Mouse (Mus musculus) neural tube, embryonic 12.5 days (tissue): ENCODE data around the gene Tspyl3. TPM values are rescaled to one million over a fixed set of nuclear protein-coding genes. Genes with fewer than 3 reads are reported as not detected.

Experiments
- ATAC-seq: fragments of 200-750 bp; cut with Nextera tagmentation; 2 replicates; pipeline ENCODE4 v1.8.0; 2017; ENCODE audit warnings: low read depth, mild to moderate bottlenecking, moderate TSS enrichment, moderate library complexity; ENCODE audit not compliant: low FRiP score
- H3K27ac ChIP-seq: fragments of 300-500 bp; sonication (generic); 2 replicates; pipeline ENCODE4 v1.5.1; 2016
- H3K27me3 ChIP-seq: fragments of 300-500 bp; sonication (generic); replicated peaks from 2 replicates; pipeline ENCODE4 v1.6.1; 2016; ENCODE audit warnings: mild to moderate bottlenecking
- H3K36me3 ChIP-seq: fragments of 300-500 bp; sonication (generic); 2 replicates; pipeline ENCODE4 v1.6.1; 2016; ENCODE audit warnings: mild to moderate bottlenecking
- H3K4me1 ChIP-seq: fragments of 300-500 bp; sonication (generic); 2 replicates; pipeline ENCODE4 v1.6.1; 2016
- H3K4me2 ChIP-seq: fragments of 300-500 bp; sonication (generic); replicated peaks from 2 replicates; pipeline ENCODE4 v1.6.1; 2016; ENCODE audit warnings: mild to moderate bottlenecking
- H3K4me3 ChIP-seq: fragments of 300-500 bp; sonication (generic); 2 replicates; pipeline ENCODE4 v1.5.1; 2016
- H3K9ac ChIP-seq: fragments of 300-500 bp; sonication (generic); 2 replicates; pipeline ENCODE4 v1.6.1; 2016; ENCODE audit warnings: mild to moderate bottlenecking
- H3K9me3 ChIP-seq: fragments of 300-500 bp; sonication (generic); 2 replicates; pipeline ENCODE4 v1.6.1; 2016; ENCODE audit warnings: mild to moderate bottlenecking
- WGBS: fragments of 180-500 bp; shearing (Covaris S2); methylation state at CpG from one replicate; pipeline ENCODE4 v1.1.7; 2016; 5-methylcytosine and 5-hydroxymethylcytosine counted together
- polyA plus RNA-seq: library from polyadenylated mRNA; unstranded; fragments of >200 nt; fragmentation: Nextera tagmentation; extraction: Ambion mirVana; gene quantifications from 2 replicates; pipeline ENCODE4 v1.2.1, GENCODE M21; 2016

Tspyl3 gene
- polyA plus RNA-seq, 1 experiment from 2014 or later: 12.5 TPM

DNA sequence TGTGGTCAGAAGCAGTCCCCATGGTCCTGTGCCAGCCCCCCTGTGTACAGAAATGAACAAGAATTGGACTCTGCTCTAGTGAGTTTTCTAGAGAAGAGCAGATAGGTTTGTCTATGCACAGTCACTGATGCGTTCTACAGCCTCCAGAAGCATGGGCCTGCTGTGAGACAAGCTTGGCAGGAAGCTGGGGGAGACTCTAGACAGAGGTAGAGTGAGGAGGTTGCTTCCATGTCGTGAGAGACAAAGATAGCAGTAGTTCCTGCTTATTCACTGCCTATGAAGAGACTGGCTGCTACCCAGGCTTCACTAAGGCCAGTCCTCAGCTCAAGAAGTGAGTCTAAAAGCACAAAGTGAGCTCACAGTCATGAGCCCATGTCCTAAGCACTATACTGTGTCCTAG lies 34.0 kb downstream of the Tspyl3 start:
- Histone ChIP-seq H3K36me3 (peaks cover 90% of the 10 kb centered on the region), H3K27ac (no peak overlapping the region), H3K4me1 (no peaks in the 10 kb centered on the region), H3K4me2 (no peak overlapping the region), H3K27me3 (no peaks in the 10 kb centered on the region), H3K9me3 (no peaks in the 10 kb centered on the region), H3K4me3 (no peak overlapping the region), H3K9ac (no peak overlapping the region)
- 80% methylated on average over 2 of the region's 2 CpGs for WGBS
- ATAC-seq: no peak

DNA sequence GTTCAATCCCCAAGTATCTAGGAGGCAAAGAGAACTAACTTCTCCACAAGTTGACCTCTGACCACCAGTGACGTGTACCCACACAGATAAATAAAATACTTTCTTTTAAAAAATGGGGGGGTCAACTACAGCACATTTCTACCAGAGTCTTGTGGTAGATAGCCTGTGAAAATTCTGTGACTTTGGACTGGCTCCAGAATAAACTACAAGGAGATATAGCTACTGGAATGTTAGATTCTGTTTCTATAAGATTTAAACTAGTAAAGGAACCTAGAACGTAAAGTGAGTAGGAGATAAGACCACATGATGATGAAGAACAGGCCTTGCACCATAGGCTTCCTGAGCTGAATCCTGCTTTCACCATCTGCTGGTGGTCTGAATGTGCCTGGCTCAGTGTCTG lies 37.4 kb downstream of the Tspyl3 start:
- no peak overlapping the region for H3K9ac ChIP-seq
- H3K4me3 ChIP-seq: no peak overlapping the region
- no peak overlapping the region for H3K4me2 ChIP-seq
- WGBS: 90% methylated on average over 2 of the region's 2 CpGs
- no peaks in the 10 kb centered on the region for H3K9me3 ChIP-seq
- H3K27me3 ChIP-seq: no peaks in the 10 kb centered on the region
- no peak for ATAC-seq
- no peak overlapping the region for H3K27ac ChIP-seq
- H3K4me1 ChIP-seq: no peaks in the 10 kb centered on the region
- H3K36me3 ChIP-seq: peaks cover 95% of the 10 kb centered on the region

DNA sequence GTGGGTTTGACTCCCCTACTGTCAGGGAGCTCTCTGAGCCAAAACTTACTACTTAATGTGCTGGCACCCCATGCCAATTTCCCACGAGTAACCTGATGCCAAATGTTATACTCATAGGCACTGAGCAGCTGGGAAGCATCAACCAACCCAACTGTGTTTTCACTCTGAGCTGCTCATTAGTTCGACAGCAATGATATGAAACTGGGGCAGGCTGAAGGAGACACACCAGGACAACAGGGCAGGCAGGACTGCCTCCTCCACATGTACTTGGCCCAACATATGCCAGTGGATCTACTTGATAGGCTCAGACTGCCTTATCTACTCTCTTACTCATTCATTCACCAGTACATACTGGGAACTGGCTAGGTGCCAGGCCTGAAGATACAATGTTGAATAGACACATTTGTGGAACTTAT lies 39.1 kb downstream of the Tspyl3 start:
- Histone ChIP-seq H3K9ac (no peak overlapping the region), H3K27ac (no peak overlapping the region), H3K4me1 (no peaks in the 10 kb centered on the region), H3K9me3 (no peaks in the 10 kb centered on the region), H3K4me3 (no peak overlapping the region), H3K4me2 (no peak overlapping the region), H3K27me3 (no peaks in the 10 kb centered on the region), H3K36me3 (peaks cover 95% of the 10 kb centered on the region)
- ATAC-seq: no peak
- WGBS: 85% methylated on average over 2 of the region's 2 CpGs

DNA sequence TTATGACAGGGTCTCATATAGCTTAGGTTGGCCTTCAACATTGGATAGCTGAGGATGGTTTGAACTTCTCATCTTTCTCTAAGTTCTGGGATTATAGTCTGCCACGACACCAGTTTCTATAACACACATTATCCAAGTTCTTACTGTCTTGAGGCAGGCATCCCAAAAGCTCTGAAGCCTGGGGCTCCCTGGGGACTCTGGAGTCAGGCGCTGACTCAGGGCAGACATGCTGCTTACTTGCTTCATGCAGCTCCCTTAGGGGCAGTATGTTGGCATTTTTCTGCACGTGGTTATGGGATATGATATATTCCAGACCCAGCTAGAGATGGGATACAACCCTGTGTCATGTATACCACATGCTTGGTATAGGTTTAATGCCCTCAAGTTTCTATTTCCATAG lies 45.3 kb downstream of the Tspyl3 start:
- no peak overlapping the region for H3K27ac ChIP-seq
- no peak overlapping the region for H3K9ac ChIP-seq
- no peaks in the 10 kb centered on the region for H3K27me3 ChIP-seq
- no peak overlapping the region for H3K4me2 ChIP-seq
- H3K9me3 ChIP-seq: no peaks in the 10 kb centered on the region
- no peak for ATAC-seq
- H3K36me3 ChIP-seq: peaks cover 53% of the 10 kb centered on the region
- WGBS: 86% methylated on average over 3 of the region's 3 CpGs
- no peak overlapping the region for H3K4me3 ChIP-seq
- H3K4me1 ChIP-seq: no peaks in the 10 kb centered on the region

DNA sequence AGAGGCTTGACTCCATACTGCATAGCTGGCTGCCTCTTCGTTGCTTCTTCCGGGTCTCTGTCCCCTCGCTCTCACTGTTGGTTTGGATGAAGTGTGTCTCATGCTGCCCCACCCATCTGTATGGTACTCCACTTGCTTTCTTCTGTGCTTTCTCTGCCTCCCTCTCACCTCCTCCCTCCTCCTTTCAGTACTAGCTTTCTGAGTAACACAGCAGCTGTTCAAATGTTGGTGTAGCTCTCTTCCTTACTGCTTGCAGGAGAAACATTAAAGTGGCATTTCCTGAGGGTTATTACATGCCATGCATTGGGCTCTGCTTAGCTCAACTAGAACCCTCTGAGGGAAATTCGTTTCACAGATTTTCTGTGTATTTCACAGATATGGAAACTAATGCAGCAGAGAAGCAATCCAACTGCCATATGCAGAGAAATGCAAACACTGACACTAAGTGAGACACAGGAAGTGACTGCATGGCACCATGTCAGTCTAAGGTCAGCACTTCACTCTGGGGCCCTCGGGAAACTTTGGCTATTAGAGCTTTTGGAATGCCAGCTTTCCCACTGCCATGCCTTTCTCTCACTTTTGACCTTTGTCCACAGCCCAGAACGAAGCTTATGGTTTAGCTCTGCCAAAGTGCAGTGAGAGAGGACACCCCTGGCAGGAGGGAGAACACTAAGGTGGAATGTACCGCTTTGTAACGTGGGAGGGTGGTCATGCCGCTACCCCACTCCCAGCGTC lies 45.9 kb downstream of the Tspyl3 start:
- WGBS: 86% methylated on average over 10 of the region's 10 CpGs

DNA sequence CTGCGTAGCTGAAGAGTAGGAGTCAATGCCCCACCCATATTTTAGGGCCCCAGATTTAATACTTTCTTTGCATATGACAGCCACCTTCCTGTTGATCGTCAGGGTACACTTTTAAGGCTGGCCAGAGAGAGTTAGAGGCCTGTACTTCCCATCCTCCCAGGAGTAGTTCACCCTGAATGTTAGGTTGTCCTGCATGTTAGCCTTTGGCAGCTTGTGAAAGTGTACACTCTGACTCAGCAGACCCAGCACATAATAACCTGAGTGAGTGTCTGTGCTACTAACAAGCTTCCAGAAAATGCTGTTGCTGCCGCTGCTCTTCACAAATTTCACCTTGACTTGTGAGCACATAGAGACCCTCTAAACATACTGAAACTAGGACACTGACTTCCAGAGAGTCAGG lies 48.1 kb downstream of the Tspyl3 start:
- Histone ChIP-seq H3K9ac (no peak overlapping the region), H3K27me3 (no peaks in the 10 kb centered on the region), H3K4me2 (no peak overlapping the region), H3K9me3 (no peaks in the 10 kb centered on the region), H3K27ac (no peak overlapping the region), H3K4me1 (no peaks in the 10 kb centered on the region), H3K36me3 (peaks cover 25% of the 10 kb centered on the region), H3K4me3 (no peak overlapping the region)
- 92% methylated on average over 3 of the region's 3 CpGs for WGBS
- no peak for ATAC-seq

More for the DNA sequence above, 45.9 kb downstream of the Tspyl3 start:
- ATAC-seq: no peak
- Histone ChIP-seq H3K27ac (no peak overlapping the region), H3K9me3 (no peaks in the 10 kb centered on the region), H3K27me3 (no peaks in the 10 kb centered on the region), H3K9ac (no peak overlapping the region), H3K4me3 (no peak overlapping the region), H3K4me1 (no peaks in the 10 kb centered on the region), H3K36me3 (peaks cover 47% of the 10 kb centered on the region), H3K4me2 (no peak overlapping the region)

DNA sequence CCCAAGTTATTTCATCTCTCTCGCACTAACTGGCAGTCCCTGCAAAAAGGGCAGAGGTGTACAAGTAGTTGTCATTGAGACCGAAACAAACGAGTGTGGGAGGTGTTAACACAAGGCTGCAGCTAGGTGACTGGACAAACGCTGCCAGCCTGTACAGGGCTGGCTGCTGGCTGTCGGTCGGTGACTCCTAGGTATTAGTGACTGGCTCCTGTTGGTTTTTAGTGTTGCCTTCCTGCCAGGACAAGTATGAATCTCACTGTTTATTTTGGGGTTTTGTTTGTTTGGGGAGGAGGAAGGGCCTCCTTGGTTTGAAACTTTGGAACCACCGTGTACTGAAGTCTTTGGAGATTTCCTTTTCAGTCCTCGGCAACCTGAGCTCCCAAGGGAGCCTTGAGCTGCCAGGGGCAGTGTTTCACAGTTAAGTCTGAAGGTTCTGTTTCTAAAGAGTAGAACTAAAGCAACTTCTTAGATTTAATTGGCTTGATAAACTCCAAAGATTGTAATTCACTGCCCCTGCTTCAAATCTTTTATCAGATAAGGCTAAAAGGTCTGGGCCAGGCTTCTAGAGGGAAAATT lies 49.2 kb downstream of the Tspyl3 start:
- WGBS: 76% methylated on average over 8 of the region's 8 CpGs
- H3K27ac ChIP-seq: no peak overlapping the region
- H3K4me3 ChIP-seq: no peak overlapping the region
- no peaks in the 10 kb centered on the region for H3K9me3 ChIP-seq
- H3K27me3 ChIP-seq: no peaks in the 10 kb centered on the region
- H3K36me3 ChIP-seq: peaks cover 18% of the 10 kb centered on the region
- no peaks in the 10 kb centered on the region for H3K4me1 ChIP-seq
- H3K9ac ChIP-seq: no peak overlapping the region
- no peak for ATAC-seq
- H3K4me2 ChIP-seq: no peak overlapping the region

Other genes starting within 250 kb of the Tspyl3 start
- gene Pdrg1, start 210.0 kb downstream of the Tspyl3 start, polyA plus RNA-seq: 159 and 182 TPM in 2 replicates
- 2.6 and 2.9 TPM in 2 replicates for gene Xkr7, start 193.6 kb downstream of the Tspyl3 start, polyA plus RNA-seq
- 2.5 and 3.3 TPM in 2 replicates for gene Ccm2l, start 159.5 kb downstream of the Tspyl3 start, polyA plus RNA-seq
- 2.5 and 2.6 TPM in 2 replicates for gene Hck, start 117.0 kb downstream of the Tspyl3 start, polyA plus RNA-seq
- gene Tm9sf4, start 64.1 kb downstream of the Tspyl3 start, polyA plus RNA-seq: 77.9 and 83.1 TPM in 2 replicates
- gene Plagl2, start 16.0 kb upstream of the Tspyl3 start, polyA plus RNA-seq: 11.8 and 16.6 TPM in 2 replicates
- gene Pofut1, start 16.1 kb upstream of the Tspyl3 start, polyA plus RNA-seq: 4.9 and 5.7 TPM in 2 replicates
- 12.6 and 14.4 TPM in 2 replicates for gene Kif3b, start 66.0 kb upstream of the Tspyl3 start, polyA plus RNA-seq
- 21.1 and 21.8 TPM in 2 replicates for gene Asxl1, start 120.4 kb upstream of the Tspyl3 start, polyA plus RNA-seq